Mouse (Mus musculus) adrenal gland, adult 2 months (tissue): ENCODE data around the gene Igfbp6. TPM values are rescaled to one million over a fixed set of nuclear protein-coding genes. Genes with fewer than 3 reads are reported as not detected.
A peak's percentile ranks its signal among the peaks of the same experiment; 100 is the strongest.

Experiments
- DNase-seq: peaks from one replicate; pipeline ENCODE4 v3.0.0; 2021
- polyA plus RNA-seq: library from polyadenylated mRNA; depleted of rRNA; stranded (reverse); fragments of >200 nt; gene quantifications from 2 replicates; pipeline ENCODE4 v1.2.3, GENCODE M21; 2012; rRNA removed
- total RNA-seq, 2 experiments: library from RNA; stranded (reverse); gene quantifications; 2 replicates each; pipeline ENCODE4 v1.2.3; 2021

Igfbp6 gene
- total and polyA plus RNA-seq, 3 experiments = 37.7 to 71.0 (median 65.0) TPM

- no peak for DNase-seq
These were observed 32.6 kb downstream of the Igfbp6 start for GRCm38 (mm10) chr15:102176571-102177316.

GRCm38 (mm10) chr15:102177417-102177816 is 33.3 kb downstream of the Igfbp6 start:
- no peak for DNase-seq

- DNase-seq = peak; percentile 80
These were observed 34.1 kb downstream of the Igfbp6 start for GRCm38 (mm10) chr15:102178279-102178678.

GRCm38 (mm10) chr15:102179106-102179505 is 34.9 kb downstream of the Igfbp6 start:
- no peak for DNase-seq

GRCm38 (mm10) chr15:102179924-102180323 is 35.8 kb downstream of the Igfbp6 start:
- no peak for DNase-seq

- no peak for DNase-seq
These were observed 38.9 kb downstream of the Igfbp6 start for GRCm38 (mm10) chr15:102183076-102183475.

GRCm38 (mm10) chr15:102186239-102186638 is 42.1 kb downstream of the Igfbp6 start:
- peak; percentile 74 for DNase-seq

- no peak for DNase-seq
These were observed 43.9 kb downstream of the Igfbp6 start for GRCm38 (mm10) chr15:102188096-102188495.

- no peak for DNase-seq
These were observed 44.7 kb downstream of the Igfbp6 start for GRCm38 (mm10) chr15:102188883-102189282.

- DNase-seq = no peak
These were observed 47.5 kb downstream of the Igfbp6 start for GRCm38 (mm10) chr15:102191699-102192098.

- DNase-seq = no peak
These were observed 48.2 kb downstream of the Igfbp6 start for GRCm38 (mm10) chr15:102192271-102192812.

GRCm38 (mm10) chr15:102192820-102193386 is 48.7 kb downstream of the Igfbp6 start:
- no peak for DNase-seq

- no peak for DNase-seq
These were observed 49.5 kb downstream of the Igfbp6 start for GRCm38 (mm10) chr15:102193652-102194051.

GRCm38 (mm10) chr15:102194439-102194838 is 50.3 kb downstream of the Igfbp6 start:
- no peak for DNase-seq

- no peak for DNase-seq
These were observed 51.2 kb downstream of the Igfbp6 start for GRCm38 (mm10) chr15:102195373-102195772.

GRCm38 (mm10) chr15:102198841-102199240 is 54.7 kb downstream of the Igfbp6 start:
- DNase-seq = peak; percentile 53

Other genes starting within 250 kb of the Igfbp6 start
- gene Krt4, start 219.6 kb upstream of the Igfbp6 start, total RNA-seq = not detected
- 0.08 and 0.33 TPM in 2 replicates for gene Krt4, start 219.6 kb upstream of the Igfbp6 start, polyA plus RNA-seq
- gene Krt79, start 204.0 kb upstream of the Igfbp6 start, total RNA-seq = 1 to 10 TPM; 1.1 to 2.3 TPM
- gene Krt79, start 204.0 kb upstream of the Igfbp6 start, polyA plus RNA-seq = 0.26 and 1.8 TPM in 2 replicates
- not detected for gene Krt78, start 190.1 kb upstream of the Igfbp6 start, total RNA-seq
- gene Krt78, start 190.1 kb upstream of the Igfbp6 start, polyA plus RNA-seq = not detected in 2 replicates
- gene Krt8, start 139.9 kb upstream of the Igfbp6 start, total RNA-seq = 1 to 10 TPM; 1.7 TPM
- 0.62 and 1.1 TPM in 2 replicates for gene Krt8, start 139.9 kb upstream of the Igfbp6 start, polyA plus RNA-seq
- 1 to 10 TPM; 1.6 to 2.5 TPM for gene Krt18, start 116.2 kb upstream of the Igfbp6 start, total RNA-seq
- gene Krt18, start 116.2 kb upstream of the Igfbp6 start, polyA plus RNA-seq = 0.61 and 1.1 TPM in 2 replicates
- gene Eif4b, start 70.6 kb upstream of the Igfbp6 start, total RNA-seq = 100 to 1,000 TPM; 230 to 238 TPM
- 28.8 and 43.7 TPM in 2 replicates for gene Eif4b, start 70.6 kb upstream of the Igfbp6 start, polyA plus RNA-seq
- gene Tns2, start 43.9 kb upstream of the Igfbp6 start, total RNA-seq = 10 to 100 TPM; 75.2 to 91.8 TPM
- 101 and 107 TPM in 2 replicates for gene Tns2, start 43.9 kb upstream of the Igfbp6 start, polyA plus RNA-seq
- gene Spryd3, start 8.1 kb upstream of the Igfbp6 start, total RNA-seq = 10 to 100 TPM; 27.4 to 48.9 TPM
- gene Spryd3, start 8.1 kb upstream of the Igfbp6 start, polyA plus RNA-seq = 38.3 and 48.4 TPM in 2 replicates
- under 1 TPM; 0.35 to 0.49 TPM for gene Soat2, start 6.2 kb downstream of the Igfbp6 start, total RNA-seq
- gene Soat2, start 6.2 kb downstream of the Igfbp6 start, polyA plus RNA-seq = 0.88 and 0.92 TPM in 2 replicates
- 10 to 100 TPM; 48.6 to 60.7 TPM for gene Zfp740, start 58.9 kb downstream of the Igfbp6 start, total RNA-seq
- 13.9 and 14.4 TPM in 2 replicates for gene Zfp740, start 58.9 kb downstream of the Igfbp6 start, polyA plus RNA-seq
- 100 to 1,000 TPM in 1 of 2 experiments, 10 to 100 TPM in 1; 71.2 to 106 TPM for gene Csad, start 60.4 kb downstream of the Igfbp6 start, total RNA-seq
- 128 and 216 TPM in 2 replicates for gene Csad, start 60.4 kb downstream of the Igfbp6 start, polyA plus RNA-seq
- 1 to 10 TPM; 2.0 to 4.7 TPM for gene Itgb7, start 87.6 kb downstream of the Igfbp6 start, total RNA-seq
- 2.3 and 2.4 TPM in 2 replicates for gene Itgb7, start 87.6 kb downstream of the Igfbp6 start, polyA plus RNA-seq
- 10 to 100 TPM; 21.0 to 35.8 TPM for gene Rarg, start 113.2 kb downstream of the Igfbp6 start, total RNA-seq
- gene Rarg, start 113.2 kb downstream of the Igfbp6 start, polyA plus RNA-seq = 29.9 and 32.4 TPM in 2 replicates
- gene Gm9918, start 126.2 kb downstream of the Igfbp6 start, total RNA-seq = not detected
- 0.47 and 0.87 TPM in 2 replicates for gene Gm9918, start 126.2 kb downstream of the Igfbp6 start, polyA plus RNA-seq
- gene Mfsd5, start 135.1 kb downstream of the Igfbp6 start, total RNA-seq = 10 to 100 TPM; 38.2 to 46.3 TPM
- 99.6 and 108 TPM in 2 replicates for gene Mfsd5, start 135.1 kb downstream of the Igfbp6 start, polyA plus RNA-seq
- 1 to 10 TPM in 1 of 2 experiments, under 1 TPM in 1; 0.86 to 2.5 TPM for gene Espl1, start 151.9 kb downstream of the Igfbp6 start, total RNA-seq
- 1.8 and 2.2 TPM in 2 replicates for gene Espl1, start 151.9 kb downstream of the Igfbp6 start, polyA plus RNA-seq
- gene Pfdn5, start 181.8 kb downstream of the Igfbp6 start, total RNA-seq = 100 to 1,000 TPM; 416 to 441 TPM
- 19.1 and 19.8 TPM in 2 replicates for gene Pfdn5, start 181.8 kb downstream of the Igfbp6 start, polyA plus RNA-seq
- gene Myg1, start 187.3 kb downstream of the Igfbp6 start, total RNA-seq = 10 to 100 TPM; 54.1 to 60.3 TPM
- 73.3 and 77.5 TPM in 2 replicates for gene Myg1, start 187.3 kb downstream of the Igfbp6 start, polyA plus RNA-seq
- gene Aaas, start 206.4 kb downstream of the Igfbp6 start, total RNA-seq = 10 to 100 TPM; 16.8 to 18.1 TPM
- 44.9 and 46.6 TPM in 2 replicates for gene Aaas, start 206.4 kb downstream of the Igfbp6 start, polyA plus RNA-seq
- under 1 TPM; 0.09 to 0.14 TPM for gene Sp7, start 222.8 kb downstream of the Igfbp6 start, total RNA-seq
- 0.50 and 0.55 TPM in 2 replicates for gene Sp7, start 222.8 kb downstream of the Igfbp6 start, polyA plus RNA-seq